Mouse (Mus musculus): ENCODE results near the gene Sema4c. TPM values are rescaled to one million over a fixed set of nuclear protein-coding genes. Genes with fewer than 3 reads are reported as not detected.

Sema4c gene
- polyA plus RNA-seq, 1 experiment, result not detected

DNA sequence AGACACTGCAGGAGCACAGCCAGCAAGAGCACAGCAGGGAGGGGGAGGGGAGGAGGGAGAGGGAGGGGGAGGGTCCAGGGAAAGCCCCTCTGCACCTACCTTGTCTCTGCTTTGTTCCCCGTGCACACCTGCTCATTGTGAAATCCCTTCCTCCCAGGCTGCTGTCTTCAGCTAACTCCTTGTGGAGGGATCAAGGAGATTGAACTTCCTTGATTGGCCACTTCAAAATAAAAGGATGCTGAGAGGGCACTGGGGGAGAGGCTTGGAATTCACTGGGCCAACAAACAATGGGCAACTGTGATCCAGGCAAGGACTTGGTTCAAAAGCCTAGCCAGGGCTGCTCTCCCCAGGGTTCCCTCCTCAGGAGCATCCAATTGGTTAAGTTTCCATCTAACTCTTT lies 35.0 kb upstream of the Sema4c start:
- WGBS, result 62% methylated on average over 1 of the region's 1 CpGs
- TF ChIP-seq CTCF (IDR thresholded peaks at IDR 0.05; ENCODE audit: insufficient read depth, low read depth, low read length), result no peak
- no peak for TF ChIP-seq POLR2A (IDR thresholded peaks at IDR 0.05; ENCODE audit: insufficient read depth, low read depth, low read length)
- no peak overlapping the region for H3K27ac ChIP-seq (ENCODE audit: insufficient read depth, low read depth, low read length)
- H3K4me1 ChIP-seq (ENCODE audit: control insufficient read depth, insufficient read depth, low read length), result peaks cover 28% of the 10 kb centered on the region
- H3K4me3 ChIP-seq (ENCODE audit: insufficient read depth, low read depth, low read length), result no peak overlapping the region

DNA sequence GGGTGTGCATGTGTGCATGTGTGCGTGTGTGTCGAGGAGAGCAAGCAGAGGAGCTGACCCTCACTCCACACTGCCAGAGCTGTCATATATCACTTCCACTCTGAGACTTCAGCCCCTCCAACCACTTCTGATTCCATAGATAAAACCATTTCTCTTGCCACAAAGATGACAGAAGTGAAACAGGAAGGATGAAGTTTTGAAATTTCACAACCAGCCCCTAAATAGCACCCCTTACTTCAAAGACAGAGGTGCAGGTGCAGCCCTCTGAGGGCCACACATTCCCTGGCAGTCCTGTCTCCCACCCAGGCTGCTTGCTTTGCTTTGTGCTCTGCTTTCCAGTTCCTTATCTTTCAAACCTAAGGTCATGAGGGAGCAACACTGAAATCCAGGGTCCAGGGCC lies 33.3 kb upstream of the Sema4c start:
- 95% methylated on average over 2 of the region's 2 CpGs for WGBS
- H3K4me1 ChIP-seq (ENCODE audit: control insufficient read depth, insufficient read depth, low read length), result peaks cover 28% of the 10 kb centered on the region
- no peak overlapping the region for H3K4me3 ChIP-seq (ENCODE audit: insufficient read depth, low read depth, low read length)
- H3K27ac ChIP-seq (ENCODE audit: insufficient read depth, low read depth, low read length), result no peak overlapping the region
- TF ChIP-seq POLR2A (IDR thresholded peaks at IDR 0.05; ENCODE audit: insufficient read depth, low read depth, low read length), result no peak
- TF ChIP-seq CTCF (IDR thresholded peaks at IDR 0.05; ENCODE audit: insufficient read depth, low read depth, low read length), result no peak

DNA sequence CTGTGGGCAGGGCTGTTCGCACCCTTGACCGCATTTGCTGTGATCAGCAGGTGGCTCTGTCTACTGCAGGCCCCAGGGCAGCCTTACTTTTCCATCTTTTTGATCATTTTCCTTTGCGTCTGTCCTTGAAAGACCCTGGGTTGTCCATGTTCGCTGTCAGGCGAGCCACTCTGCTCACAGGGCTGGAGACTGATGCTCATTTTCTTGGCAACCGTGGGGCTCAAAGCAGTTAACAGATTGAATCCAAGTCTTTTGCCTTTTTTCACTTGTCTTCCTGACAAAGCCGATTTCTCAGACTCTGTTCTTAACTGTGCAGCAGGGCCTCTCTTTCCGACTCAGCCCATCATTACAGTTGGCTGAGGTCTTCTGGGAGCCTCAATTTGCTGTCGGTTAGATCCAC lies 32.5 kb upstream of the Sema4c start:
- no peak for TF ChIP-seq CTCF (IDR thresholded peaks at IDR 0.05; ENCODE audit: insufficient read depth, low read depth, low read length)
- no peak for TF ChIP-seq POLR2A (IDR thresholded peaks at IDR 0.05; ENCODE audit: insufficient read depth, low read depth, low read length)

DNA sequence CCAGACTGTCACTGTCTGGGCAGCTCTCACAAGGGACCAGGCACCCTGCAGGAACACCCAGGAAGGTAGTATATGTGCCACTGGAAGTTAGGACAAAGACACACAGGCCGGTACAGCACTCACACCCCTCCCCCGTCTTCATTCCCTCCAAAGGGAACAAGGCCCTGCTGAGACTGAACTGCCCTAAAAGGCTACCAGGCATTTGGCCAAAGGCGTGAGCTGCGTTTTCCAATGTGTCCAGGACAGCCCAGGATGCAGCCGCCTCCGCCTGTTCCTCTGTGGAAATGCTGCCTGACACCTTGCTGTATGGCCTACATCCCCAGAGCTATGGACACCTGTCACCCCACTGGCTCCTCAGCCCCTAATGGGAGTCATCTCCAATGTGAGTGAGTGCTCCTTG lies 31.3 kb upstream of the Sema4c start:
- Histone ChIP-seq H3K27ac (ENCODE audit: insufficient read depth, low read depth, low read length) (no peak overlapping the region), H3K4me3 (ENCODE audit: insufficient read depth, low read depth, low read length) (no peak overlapping the region), H3K4me1 (ENCODE audit: control insufficient read depth, insufficient read depth, low read length) (peaks cover 25% of the 10 kb centered on the region)
- TF ChIP-seq CTCF (IDR thresholded peaks at IDR 0.05; ENCODE audit: insufficient read depth, low read depth, low read length), result no peak
- no peak for TF ChIP-seq POLR2A (IDR thresholded peaks at IDR 0.05; ENCODE audit: insufficient read depth, low read depth, low read length)
- 70% methylated on average over 6 of the region's 6 CpGs for WGBS

More for the DNA sequence above, 32.5 kb upstream of the Sema4c start:
- Histone ChIP-seq H3K4me1 (ENCODE audit: control insufficient read depth, insufficient read depth, low read length) (peaks cover 28% of the 10 kb centered on the region), H3K4me3 (ENCODE audit: insufficient read depth, low read depth, low read length) (no peak overlapping the region), H3K27ac (ENCODE audit: insufficient read depth, low read depth, low read length) (no peak overlapping the region)
- WGBS, result 67% methylated on average over 9 of the region's 9 CpGs

DNA sequence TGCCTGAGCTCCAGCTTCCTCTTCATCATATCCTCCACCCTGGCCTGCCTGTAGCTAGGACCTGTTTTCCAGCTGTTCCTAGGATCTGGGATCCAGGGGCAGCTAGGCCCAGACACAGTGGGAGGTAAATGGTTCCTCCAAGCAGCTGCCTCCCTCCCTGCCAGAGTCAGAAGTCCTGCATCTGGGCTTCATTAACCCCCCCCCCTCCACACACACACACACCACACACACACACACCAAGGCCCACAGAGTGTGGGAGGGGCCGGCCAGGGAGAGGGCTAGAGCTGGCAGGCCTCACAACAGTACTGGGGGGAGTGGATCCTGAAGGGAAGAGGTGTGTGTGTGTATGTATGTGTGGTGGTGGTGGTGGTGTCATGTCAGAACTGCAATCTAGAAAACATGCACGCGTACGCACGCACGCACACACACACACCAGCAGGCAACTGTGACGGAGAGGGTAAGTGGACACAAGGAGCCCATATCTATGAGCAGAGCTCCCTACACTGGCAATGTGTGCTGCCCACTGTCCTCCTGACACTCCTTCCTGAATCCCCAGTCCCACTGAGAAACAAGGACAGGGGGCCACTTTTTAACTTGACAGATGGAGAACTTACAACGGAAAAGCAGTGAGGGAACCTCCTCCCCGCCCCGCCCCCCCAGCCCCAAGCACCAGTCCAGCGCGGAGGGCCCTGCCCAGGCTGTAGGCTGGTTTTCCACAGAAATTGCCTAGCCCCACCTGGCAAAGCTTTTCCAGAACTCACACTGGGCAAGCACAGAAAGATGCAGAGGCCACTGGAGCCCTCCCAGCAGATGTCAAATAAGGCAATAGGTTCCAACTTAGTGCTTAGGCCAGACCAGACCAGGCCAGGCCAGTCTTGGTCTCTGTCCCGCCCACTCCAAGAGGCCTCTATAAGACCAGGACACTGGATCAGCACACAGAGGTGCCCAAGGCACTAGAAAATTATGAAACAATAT lies 30.6 kb upstream of the Sema4c start:
- Histone ChIP-seq H3K4me3 (ENCODE audit: insufficient read depth, low read depth, low read length) (no peak overlapping the region), H3K4me1 (ENCODE audit: control insufficient read depth, insufficient read depth, low read length) (peaks cover 25% of the 10 kb centered on the region), H3K27ac (ENCODE audit: insufficient read depth, low read depth, low read length) (no peak overlapping the region)
- WGBS, result 83% methylated on average over 13 of the region's 13 CpGs
- TF ChIP-seq CTCF (IDR thresholded peaks at IDR 0.05; ENCODE audit: insufficient read depth, low read depth, low read length), result no peak
- no peak for TF ChIP-seq POLR2A (IDR thresholded peaks at IDR 0.05; ENCODE audit: insufficient read depth, low read depth, low read length)

DNA sequence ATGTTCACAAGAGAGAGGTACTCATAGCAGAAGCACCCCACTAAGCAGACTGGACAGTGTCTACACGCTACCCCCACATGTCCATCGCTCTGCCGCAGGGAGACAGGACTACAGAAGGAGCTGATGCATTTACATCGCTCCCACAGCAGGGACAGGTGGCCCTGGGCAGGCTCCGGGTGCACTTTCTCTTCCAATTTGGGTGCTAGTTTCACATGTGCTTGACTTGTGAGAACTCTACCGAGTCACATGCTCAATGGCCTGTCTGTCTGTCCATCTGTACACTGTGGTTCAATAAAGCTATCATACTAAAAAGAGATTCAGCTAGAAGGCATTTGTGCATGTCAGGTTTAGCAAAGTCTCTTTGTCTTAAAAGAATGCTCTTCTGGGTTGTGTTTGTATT lies 29.7 kb upstream of the Sema4c start:
- H3K4me3 ChIP-seq (ENCODE audit: insufficient read depth, low read depth, low read length), result no peak overlapping the region
- peaks cover 25% of the 10 kb centered on the region for H3K4me1 ChIP-seq (ENCODE audit: control insufficient read depth, insufficient read depth, low read length)
- TF ChIP-seq POLR2A (IDR thresholded peaks at IDR 0.05; ENCODE audit: insufficient read depth, low read depth, low read length) (no peak), CTCF (IDR thresholded peaks at IDR 0.05; ENCODE audit: insufficient read depth, low read depth, low read length) (no peak)
- H3K27ac ChIP-seq (ENCODE audit: insufficient read depth, low read depth, low read length), result no peak overlapping the region
- WGBS, result 95% methylated on average over 6 of the region's 6 CpGs

DNA sequence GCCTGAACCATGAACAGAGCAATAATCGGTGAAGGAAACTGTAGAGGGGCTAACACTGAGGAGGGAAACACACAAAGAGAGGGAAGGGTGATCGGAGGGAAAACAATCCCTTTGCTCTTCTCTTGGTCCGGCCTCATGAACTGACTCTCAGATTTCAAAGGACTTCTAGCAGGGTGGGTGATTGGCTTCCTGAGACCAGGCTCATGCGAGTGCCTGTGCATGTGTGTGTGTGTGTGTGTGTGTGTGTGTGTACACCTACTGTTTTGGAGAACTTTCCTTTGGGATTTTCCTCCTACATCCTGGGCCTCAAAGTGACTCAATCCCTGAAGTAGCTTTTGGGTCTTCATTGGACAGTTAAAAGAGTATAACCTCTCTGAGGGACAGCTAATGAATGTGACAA lies 28.1 kb upstream of the Sema4c start:
- TF ChIP-seq POLR2A (IDR thresholded peaks at IDR 0.05; ENCODE audit: insufficient read depth, low read depth, low read length) (no peak), CTCF (IDR thresholded peaks at IDR 0.05; ENCODE audit: insufficient read depth, low read depth, low read length) (no peak)
- Histone ChIP-seq H3K4me1 (ENCODE audit: control insufficient read depth, insufficient read depth, low read length) (peaks cover 30% of the 10 kb centered on the region), H3K4me3 (ENCODE audit: insufficient read depth, low read depth, low read length) (no peak overlapping the region), H3K27ac (ENCODE audit: insufficient read depth, low read depth, low read length) (no peak overlapping the region)
- 88% methylated on average over 4 of the region's 4 CpGs for WGBS

DNA sequence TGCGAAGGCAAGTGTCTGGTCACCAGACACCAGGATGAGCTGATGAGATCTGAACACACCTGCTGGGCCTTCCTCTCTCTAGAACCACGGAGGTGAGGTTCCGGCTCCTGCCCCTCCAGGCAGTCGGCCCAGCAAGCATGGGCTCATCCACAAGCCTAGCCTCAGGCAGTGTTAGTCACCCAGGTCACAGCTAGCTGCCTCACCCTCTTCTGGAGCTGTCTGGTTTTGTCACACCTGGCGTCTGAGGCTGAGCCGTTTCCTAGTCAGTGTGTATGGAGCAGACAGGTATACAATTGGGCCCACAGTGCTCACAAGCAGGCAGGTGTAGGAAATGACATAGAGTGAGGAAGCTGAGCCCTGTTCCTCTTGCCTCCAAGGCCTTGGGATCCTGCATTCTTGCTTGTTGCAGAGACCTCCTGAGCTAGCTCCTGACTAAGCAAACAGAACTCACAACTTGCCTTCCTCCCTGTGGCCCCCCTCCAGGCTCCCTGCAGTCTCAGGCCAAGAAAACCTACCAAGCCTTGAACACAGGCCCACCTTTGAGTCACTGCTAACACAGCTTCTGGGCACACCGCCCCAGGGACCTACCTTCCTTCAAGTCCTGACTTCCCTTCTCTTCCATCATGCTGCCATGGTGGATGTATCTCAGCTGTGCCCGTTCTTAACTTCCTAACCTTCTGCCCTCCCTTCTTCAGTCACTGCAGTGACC lies 25.4 kb upstream of the Sema4c start:
- Histone ChIP-seq H3K4me3 (ENCODE audit: insufficient read depth, low read depth, low read length) (no peak overlapping the region), H3K4me1 (ENCODE audit: control insufficient read depth, insufficient read depth, low read length) (peaks cover 26% of the 10 kb centered on the region), H3K27ac (ENCODE audit: insufficient read depth, low read depth, low read length) (no peak overlapping the region)
- TF ChIP-seq CTCF (IDR thresholded peaks at IDR 0.05; ENCODE audit: insufficient read depth, low read depth, low read length), result no peak
- TF ChIP-seq POLR2A (IDR thresholded peaks at IDR 0.05; ENCODE audit: insufficient read depth, low read depth, low read length), result no peak
- WGBS, result 91% methylated on average over 8 of the region's 8 CpGs

DNA sequence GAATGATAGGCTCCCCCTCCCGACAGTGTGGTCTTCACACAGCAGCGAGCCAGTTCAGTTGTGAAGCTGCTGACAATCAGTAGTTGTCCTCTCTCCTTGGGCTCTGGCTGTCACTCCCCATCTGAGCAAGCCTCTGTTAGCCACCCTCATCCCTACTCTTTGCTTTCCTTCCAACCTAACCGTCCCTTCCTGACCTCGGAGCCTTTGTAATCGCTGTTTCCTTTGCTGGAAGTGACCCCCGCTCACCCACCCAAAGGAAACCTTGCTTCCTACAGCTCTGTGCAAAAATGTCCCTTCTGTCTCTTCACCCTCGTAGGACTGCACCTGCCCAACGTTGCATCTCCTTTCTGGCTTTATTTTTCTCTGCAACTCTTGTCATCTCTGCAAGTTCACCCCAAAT lies 24.1 kb upstream of the Sema4c start:
- Histone ChIP-seq H3K27ac (ENCODE audit: insufficient read depth, low read depth, low read length) (no peak overlapping the region), H3K4me3 (ENCODE audit: insufficient read depth, low read depth, low read length) (no peak overlapping the region), H3K4me1 (ENCODE audit: control insufficient read depth, insufficient read depth, low read length) (peaks cover 23% of the 10 kb centered on the region)
- WGBS, result 89% methylated on average over 8 of the region's 8 CpGs
- no peak for TF ChIP-seq CTCF (IDR thresholded peaks at IDR 0.05; ENCODE audit: insufficient read depth, low read depth, low read length)
- no peak for TF ChIP-seq POLR2A (IDR thresholded peaks at IDR 0.05; ENCODE audit: insufficient read depth, low read depth, low read length)

Measured in olfactory bulb, adult 2 months (tissue).